Mouse (Mus musculus): Measurements from ENCODE around the gene Pilra.
A peak's percentile ranks its signal among the peaks of the same experiment; 100 is the strongest.

Gene Pilra

GRCm38 (mm10) chr5:137823455-137824045 lies 12.5 kb downstream of the Pilra start:
- DNase-seq, result no peak

GRCm38 (mm10) chr5:137822602-137823001 lies 13.5 kb downstream of the Pilra start:
- no peak for DNase-seq

GRCm38 (mm10) chr5:137822126-137822525 lies 14.0 kb downstream of the Pilra start:
- no peak for DNase-seq

GRCm38 (mm10) chr5:137817466-137818222 lies 18.4 kb downstream of the Pilra start:
- no peak for DNase-seq

- DNase-seq, result no peak
Measured at GRCm38 (mm10) chr5:137808316-137808715, 27.8 kb downstream of the Pilra start.

GRCm38 (mm10) chr5:137806158-137806557 lies 29.9 kb downstream of the Pilra start:
- no peak for DNase-seq

GRCm38 (mm10) chr5:137800917-137801316 lies 35.2 kb downstream of the Pilra start:
- no peak for DNase-seq

GRCm38 (mm10) chr5:137796606-137797005 lies 39.5 kb downstream of the Pilra start:
- DNase-seq, result no peak

GRCm38 (mm10) chr5:137791553-137791952 lies 44.5 kb downstream of the Pilra start:
- DNase-seq, result no peak

- no peak for DNase-seq
Measured at GRCm38 (mm10) chr5:137788946-137789531, 47.0 kb downstream of the Pilra start.

GRCm38 (mm10) chr5:137788171-137788570 lies 47.9 kb downstream of the Pilra start:
- DNase-seq, result peak; percentile 47

GRCm38 (mm10) chr5:137787151-137787928 lies 48.7 kb downstream of the Pilra start, which contains the start of the genes Mepce and Zcwpw1:
TSS of gene Mepce (minus strand) at chr5:137787655.
TSS of gene Zcwpw1 (plus strand) at chr5:137787798.
- peak; percentile 97 for DNase-seq

- peak; percentile 100 for DNase-seq
Measured at GRCm38 (mm10) chr5:137786109-137786942, 49.8 kb downstream of the Pilra start.

- DNase-seq, result peak; percentile 50
Measured at GRCm38 (mm10) chr5:137785164-137786031, 50.7 kb downstream of the Pilra start.

- DNase-seq, result peak; percentile 38
Measured at GRCm38 (mm10) chr5:137784546-137784945, 51.5 kb downstream of the Pilra start.

- DNase-seq, result no peak
Measured at GRCm38 (mm10) chr5:137783901-137784540, 52.1 kb downstream of the Pilra start.

- DNase-seq, result no peak
Measured at GRCm38 (mm10) chr5:137782776-137783522, 53.1 kb downstream of the Pilra start.

GRCm38 (mm10) chr5:137781661-137782060 lies 54.4 kb downstream of the Pilra start:
- peak; percentile 12 for DNase-seq

GRCm38 (mm10) chr5:137779053-137779933 lies 56.8 kb downstream of the Pilra start:
- DNase-seq, result peak; percentile 39
